Mouse (Mus musculus): Measurements from ENCODE around the gene Gm20431. TPM values are rescaled to one million over a fixed set of nuclear protein-coding genes. Genes with fewer than 3 reads are reported as not detected.

Gm20431 gene
- polyA plus RNA-seq, 1 experiment: 0.10 TPM

GRCm38 (mm10) chr2:167606745-167607123 lies 54.6 kb downstream of the Gm20431 start:
- WGBS: 79% methylated on average over 4 of the region's 4 CpGs
- no peaks in the 10 kb centered on the region for H3K27me3 ChIP-seq (ENCODE audit: control insufficient read depth, insufficient read depth, low read length)
- H3K27ac ChIP-seq (ENCODE audit: insufficient read depth, low read depth, low read length): no peak overlapping the region
- TF ChIP-seq CTCF (IDR thresholded peaks at IDR 0.05; ENCODE audit: extremely low read depth, insufficient read length, insufficient replicate concordance, low read depth, low read length): no peak
- no peak for TF ChIP-seq POLR2A (IDR thresholded peaks at IDR 0.05; ENCODE audit: low read depth, low read length)
- H3K4me1 ChIP-seq (ENCODE audit: control insufficient read depth, insufficient read depth, insufficient read length, low read length): no peaks in the 10 kb centered on the region; the same call in 1 of the 2 replicates
- peaks cover 23% of the 10 kb centered on the region for H3K36me3 ChIP-seq (ENCODE audit: control insufficient read depth, insufficient read depth, low read length)
- H3K4me3 ChIP-seq (ENCODE audit: low read depth, low read length): no peak overlapping the region

GRCm38 (mm10) chr2:167605817-167606744 lies 55.2 kb downstream of the Gm20431 start:
- H3K27me3 ChIP-seq (ENCODE audit: control insufficient read depth, insufficient read depth, low read length): no peaks in the 10 kb centered on the region
- no peak overlapping the region for H3K27ac ChIP-seq (ENCODE audit: insufficient read depth, low read depth, low read length)
- TF ChIP-seq POLR2A (IDR thresholded peaks at IDR 0.05; ENCODE audit: low read depth, low read length) (no peak), CTCF (IDR thresholded peaks at IDR 0.05; ENCODE audit: extremely low read depth, insufficient read length, insufficient replicate concordance, low read depth, low read length) (no peak)
- H3K36me3 ChIP-seq (ENCODE audit: control insufficient read depth, insufficient read depth, low read length): peaks cover 21% of the 10 kb centered on the region
- WGBS: 74% methylated on average over 17 of the region's 17 CpGs
- H3K4me3 ChIP-seq (ENCODE audit: low read depth, low read length): no peak overlapping the region
- no peaks in the 10 kb centered on the region; the same call in 1 of the 2 replicates for H3K4me1 ChIP-seq (ENCODE audit: control insufficient read depth, insufficient read depth, insufficient read length, low read length)

DNA sequence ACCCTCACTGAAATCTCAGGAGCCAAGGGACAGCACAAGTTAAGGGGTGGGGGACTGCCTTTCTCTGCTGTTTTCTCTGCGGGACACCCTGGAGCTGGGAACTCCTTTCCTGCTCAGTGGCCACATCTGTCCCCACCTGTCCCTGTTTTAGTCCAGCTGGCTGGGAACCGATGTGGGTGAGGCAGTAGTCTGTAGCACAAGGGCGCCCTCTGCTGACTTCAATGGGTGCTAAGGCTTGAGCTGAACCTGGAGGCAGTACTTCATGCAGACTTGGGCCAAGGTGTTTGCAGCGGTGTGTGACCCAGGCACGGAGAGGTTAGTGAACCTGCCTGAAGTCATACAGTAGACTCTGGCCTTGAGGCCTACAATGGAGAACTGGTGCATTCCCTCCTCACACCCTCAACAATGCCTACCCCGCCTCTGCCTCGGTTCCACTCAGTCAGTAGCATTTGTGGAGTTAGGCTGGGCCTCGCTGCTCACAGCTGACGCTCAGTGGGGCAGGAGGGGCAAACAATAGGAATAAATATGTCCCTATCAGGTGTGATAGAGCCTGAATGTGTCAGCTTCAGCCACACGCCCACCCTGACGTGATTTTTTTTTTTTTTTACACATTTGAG lies 56.0 kb downstream of the Gm20431 start:
- WGBS: 31% methylated on average over 11 of the region's 11 CpGs
- H3K27ac ChIP-seq (ENCODE audit: insufficient read depth, low read depth, low read length): no peak overlapping the region
- H3K4me3 ChIP-seq (ENCODE audit: low read depth, low read length): no peak overlapping the region
- no peaks in the 10 kb centered on the region; the same call in 1 of the 2 replicates for H3K4me1 ChIP-seq (ENCODE audit: control insufficient read depth, insufficient read depth, insufficient read length, low read length)
- H3K36me3 ChIP-seq (ENCODE audit: control insufficient read depth, insufficient read depth, low read length): peaks cover 14% of the 10 kb centered on the region
- TF ChIP-seq POLR2A (IDR thresholded peaks at IDR 0.05; ENCODE audit: low read depth, low read length) (no peak), CTCF (IDR thresholded peaks at IDR 0.05; ENCODE audit: extremely low read depth, insufficient read length, insufficient replicate concordance, low read depth, low read length) (peak; percentile 84)
- H3K27me3 ChIP-seq (ENCODE audit: control insufficient read depth, insufficient read depth, low read length): no peaks in the 10 kb centered on the region

GRCm38 (mm10) chr2:167602978-167603377 lies 58.3 kb downstream of the Gm20431 start:
- Histone ChIP-seq H3K27me3 (ENCODE audit: control insufficient read depth, insufficient read depth, low read length) (peaks cover 2% of the 10 kb centered on the region; the same call in 1 of the 2 replicates), H3K27ac (ENCODE audit: insufficient read depth, low read depth, low read length) (no peak overlapping the region), H3K4me3 (ENCODE audit: low read depth, low read length) (no peak overlapping the region), H3K4me1 (ENCODE audit: control insufficient read depth, insufficient read depth, insufficient read length, low read length) (no peaks in the 10 kb centered on the region; the same call in 1 of the 2 replicates), H3K36me3 (ENCODE audit: control insufficient read depth, insufficient read depth, low read length) (peaks cover 6% of the 10 kb centered on the region)
- no peak for TF ChIP-seq CTCF (IDR thresholded peaks at IDR 0.05; ENCODE audit: extremely low read depth, insufficient read length, insufficient replicate concordance, low read depth, low read length)
- TF ChIP-seq POLR2A (IDR thresholded peaks at IDR 0.05; ENCODE audit: low read depth, low read length): no peak
- 64% methylated on average over 5 of the region's 5 CpGs for WGBS

GRCm38 (mm10) chr2:167602364-167602763 lies 58.9 kb downstream of the Gm20431 start:
- Histone ChIP-seq H3K4me3 (ENCODE audit: low read depth, low read length) (no peak overlapping the region), H3K36me3 (ENCODE audit: control insufficient read depth, insufficient read depth, low read length) (peaks cover 3% of the 10 kb centered on the region), H3K4me1 (ENCODE audit: control insufficient read depth, insufficient read depth, insufficient read length, low read length) (no peaks in the 10 kb centered on the region; the same call in 1 of the 2 replicates), H3K27me3 (ENCODE audit: control insufficient read depth, insufficient read depth, low read length) (peaks cover 8% of the 10 kb centered on the region), H3K27ac (ENCODE audit: insufficient read depth, low read depth, low read length) (no peak overlapping the region)
- TF ChIP-seq CTCF (IDR thresholded peaks at IDR 0.05; ENCODE audit: extremely low read depth, insufficient read length, insufficient replicate concordance, low read depth, low read length) (no peak), POLR2A (IDR thresholded peaks at IDR 0.05; ENCODE audit: low read depth, low read length) (no peak)
- 51% methylated on average over 2 of the region's 2 CpGs for WGBS

DNA sequence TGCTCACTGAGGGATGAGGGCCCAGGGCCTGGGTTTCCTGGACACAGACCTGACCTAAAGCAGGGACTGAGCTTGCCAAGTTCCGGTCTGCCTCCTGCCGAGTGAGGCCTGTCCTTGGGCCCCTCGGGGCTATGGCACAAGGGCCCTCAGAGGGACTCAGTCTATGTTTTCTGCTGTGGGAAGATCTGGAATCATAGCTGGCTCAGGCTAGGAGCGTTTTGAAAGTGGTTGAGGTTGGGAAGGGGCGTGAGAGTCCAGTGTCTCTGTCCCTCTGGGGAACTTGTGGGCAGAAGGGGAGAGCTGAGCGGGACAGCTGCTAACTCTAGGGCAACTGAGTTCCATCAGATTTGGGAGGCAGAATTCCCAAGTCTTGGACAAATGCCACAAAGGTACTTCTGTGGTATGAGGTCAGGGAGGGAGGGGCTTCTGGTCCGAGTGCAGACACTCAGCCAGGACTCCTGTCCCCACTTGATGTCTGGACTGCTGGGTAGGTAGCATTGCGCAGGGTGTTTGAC lies 60.8 kb downstream of the Gm20431 start:
- H3K4me1 ChIP-seq (ENCODE audit: control insufficient read depth, insufficient read depth, insufficient read length, low read length): peaks cover 3% of the 10 kb centered on the region
- H3K36me3 ChIP-seq (ENCODE audit: control insufficient read depth, insufficient read depth, low read length): no peaks in the 10 kb centered on the region
- TF ChIP-seq POLR2A (IDR thresholded peaks at IDR 0.05; ENCODE audit: low read depth, low read length) (no peak), CTCF (IDR thresholded peaks at IDR 0.05; ENCODE audit: extremely low read depth, insufficient read length, insufficient replicate concordance, low read depth, low read length) (no peak)
- no peak overlapping the region for H3K4me3 ChIP-seq (ENCODE audit: low read depth, low read length)
- peaks cover 11% of the 10 kb centered on the region for H3K27me3 ChIP-seq (ENCODE audit: control insufficient read depth, insufficient read depth, low read length)
- no peak overlapping the region for H3K27ac ChIP-seq (ENCODE audit: insufficient read depth, low read depth, low read length)
- WGBS: 77% methylated on average over 8 of the region's 8 CpGs

DNA sequence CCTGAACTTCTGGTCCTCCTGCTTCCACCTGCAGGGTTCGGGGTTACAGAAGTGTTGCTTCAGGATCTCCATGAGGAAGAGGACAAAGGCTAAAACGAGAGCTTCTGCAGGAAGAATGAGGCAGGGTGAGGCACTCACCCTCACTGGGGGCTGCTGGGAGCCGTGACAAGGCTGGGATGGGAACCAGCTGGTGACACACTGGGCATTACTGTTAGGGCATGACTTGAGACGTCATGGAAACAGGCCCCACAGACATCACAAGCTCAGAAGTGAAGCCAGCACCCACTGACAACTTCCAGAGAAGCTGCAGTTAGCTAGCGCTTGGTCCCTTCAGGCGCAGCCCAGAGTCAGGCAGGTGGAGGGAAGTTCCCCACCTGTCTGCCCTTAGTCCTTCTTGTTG lies 61.4 kb downstream of the Gm20431 start:
- no peak overlapping the region for H3K27ac ChIP-seq (ENCODE audit: insufficient read depth, low read depth, low read length)
- WGBS: 70% methylated on average over 6 of the region's 6 CpGs
- TF ChIP-seq POLR2A (IDR thresholded peaks at IDR 0.05; ENCODE audit: low read depth, low read length) (no peak), CTCF (IDR thresholded peaks at IDR 0.05; ENCODE audit: extremely low read depth, insufficient read length, insufficient replicate concordance, low read depth, low read length) (no peak)

More for the DNA sequence above, 61.4 kb downstream of the Gm20431 start:
- Histone ChIP-seq H3K36me3 (ENCODE audit: control insufficient read depth, insufficient read depth, low read length) (no peaks in the 10 kb centered on the region), H3K4me3 (ENCODE audit: low read depth, low read length) (no peak overlapping the region), H3K4me1 (ENCODE audit: control insufficient read depth, insufficient read depth, insufficient read length, low read length) (peaks cover 3% of the 10 kb centered on the region), H3K27me3 (ENCODE audit: control insufficient read depth, insufficient read depth, low read length) (peaks cover 11% of the 10 kb centered on the region)

All from small intestine, adult 2 months (tissue).